Mouse (Mus musculus) heart, postnatal 0 days (tissue): ENCODE measurements around the gene Aloxe3. TPM values are rescaled to one million over a fixed set of nuclear protein-coding genes. Genes with fewer than 3 reads are reported as not detected.

ENCODE experiments used
- ATAC-seq: fragments of 200-750 bp; cut with Nextera tagmentation; 2 replicates; pipeline ENCODE4 v1.8.0; 2017; ENCODE audit warnings: low read depth, moderate number of reproducible peaks, moderate library complexity; ENCODE audit not compliant: insufficient read depth
- DNase-seq: peaks from one replicate; pipeline ENCODE4 v3.0.0-alpha.2; 2016; ENCODE audit warnings: low spot score
- H3K27ac ChIP-seq: fragments of 300-500 bp; sonication (generic); 2 replicates; pipeline ENCODE4 v1.5.1; 2014; ENCODE audit warnings: low read depth, mild to moderate bottlenecking
- H3K27me3 ChIP-seq: fragments of 300-500 bp; sonication (generic); 2 replicates; pipeline ENCODE4 v1.6.1; 2014; ENCODE audit warnings: low read length, mixed read lengths; ENCODE audit not compliant: control insufficient read depth, insufficient read depth
- H3K36me3 ChIP-seq: fragments of 300-500 bp; sonication (generic); replicated peaks from 2 replicates; pipeline ENCODE4 v1.6.1; 2014; ENCODE audit warnings: low read length, mixed read lengths; ENCODE audit not compliant: control insufficient read depth, insufficient read depth
- H3K4me1 ChIP-seq: fragments of 300-500 bp; sonication (generic); 2 replicates; pipeline ENCODE4 v1.6.1; 2014; ENCODE audit warnings: antibody characterized with exemption; ENCODE audit not compliant: control insufficient read depth, insufficient read depth
- H3K4me2 ChIP-seq: fragments of 300-500 bp; sonication (generic); 2 replicates; pipeline ENCODE4 v1.6.1; 2014; ENCODE audit warnings: low read depth, mild to moderate bottlenecking, low read length, moderate library complexity
- H3K4me3 ChIP-seq: fragments of 300-500 bp; sonication (generic); 2 replicates; pipeline ENCODE4 v1.5.1; 2014; ENCODE audit warnings: low read depth, low read length
- H3K9ac ChIP-seq: fragments of 300-500 bp; sonication (generic); replicated peaks from 2 replicates; pipeline ENCODE4 v1.6.1; 2014; ENCODE audit warnings: low read depth, low read length, mixed read lengths
- H3K9me3 ChIP-seq: fragments of 300-500 bp; sonication (generic); replicated peaks from 2 replicates; pipeline ENCODE4 v1.6.1; 2016; ENCODE audit warnings: low read length; ENCODE audit not compliant: control insufficient read depth
- CTCF ChIP-seq: IDR thresholded peaks from 2 replicates; pipeline ENCODE4 v1.5.1; 2016; ENCODE audit warnings: antibody characterized with exemption, control low read depth, low read depth
- EP300 ChIP-seq: IDR thresholded peaks from 2 replicates; pipeline ENCODE4 v1.6.1; 2016; ENCODE audit warnings: antibody characterized with exemption, low read depth
- WGBS: fragments of 180-500 bp; shearing (Covaris S2); extraction: QIAGEN DNeasy Blood & Tissue Kit; methylation state at CpG from one replicate; pipeline ENCODE4 v1.1.7; 2014; 5-methylcytosine and 5-hydroxymethylcytosine counted together
- polyA plus RNA-seq: library from polyadenylated mRNA; unstranded; fragments of >200 nt; fragmentation: Nextera tagmentation; extraction: Ambion mirVana; gene quantifications from 2 replicates; pipeline ENCODE4 v1.2.1, GENCODE M21; 2015
- total RNA-seq: library from RNA; depleted of rRNA; stranded (reverse); fragments of >200 nt; gene quantifications from 2 replicates; pipeline ENCODE4 v1.2.3, GENCODE M21; 2014; ENCODE audit warnings: low replicate concordance

Gene Aloxe3
- total and polyA plus RNA-seq, 2 experiments from 2014 or later = not detected

GRCm38 (mm10) chr11:69088103-69088855, 37.4 kb upstream of the Aloxe3 start, which contains the start of gene Vamp2:
Gene Vamp2 (plus strand): TSS chr11:69088490.
- Histone ChIP-seq H3K9ac (peak within 1 kb of the TSS; percentile 97), H3K27ac (peak within 1 kb of the TSS; percentile 98), H3K9me3 (no peaks in the 10 kb centered on the region), H3K36me3 (peaks cover 30% of the 10 kb centered on the region), H3K27me3 (no peaks in the 10 kb centered on the region), H3K4me1 (peaks cover 18% of the 10 kb centered on the region), H3K4me2 (peak within 1 kb of the TSS; percentile 89), H3K4me3 (peak within 1 kb of the TSS; percentile 93)
- WGBS = under 1% methylated on average over 67 of the region's 67 CpGs
- TF ChIP-seq EP300 (no peak; the same call in 1 of the 2 replicates), CTCF (no peak)
- ATAC-seq = peak; percentile 83
- peak; percentile 78 for DNase-seq

GRCm38 (mm10) chr11:69088856-69089615, 36.7 kb upstream of the Aloxe3 start:
- 8% methylated on average over 25 of the region's 25 CpGs for WGBS
- Histone ChIP-seq H3K9me3 (no peaks in the 10 kb centered on the region), H3K27me3 (no peaks in the 10 kb centered on the region), H3K4me2 (peak overlapping the region; percentile 89), H3K4me1 (peaks cover 18% of the 10 kb centered on the region), H3K4me3 (peak overlapping the region; percentile 93), H3K36me3 (peaks cover 30% of the 10 kb centered on the region), H3K27ac (peak overlapping the region; percentile 98), H3K9ac (peak overlapping the region; percentile 97)
- ATAC-seq (peak; percentile 11; the same call in 1 of the 2 replicates), DNase-seq (no peak)
- no peak for TF ChIP-seq CTCF
- TF ChIP-seq EP300 = no peak

GRCm38 (mm10) chr11:69089616-69090290, 35.9 kb upstream of the Aloxe3 start:
- Histone ChIP-seq H3K4me3 (peak overlapping the region; percentile 93), H3K4me1 (peaks cover 18% of the 10 kb centered on the region), H3K9me3 (no peaks in the 10 kb centered on the region), H3K9ac (peak overlapping the region; percentile 97), H3K4me2 (peak overlapping the region; percentile 89), H3K27ac (peak overlapping the region; percentile 98), H3K27me3 (no peaks in the 10 kb centered on the region), H3K36me3 (peaks cover 30% of the 10 kb centered on the region)
- no peak for DNase-seq
- TF ChIP-seq EP300 = no peak
- no peak for TF ChIP-seq CTCF
- no peak for ATAC-seq
- WGBS = 69% methylated on average over 12 of the region's 12 CpGs

GRCm38 (mm10) chr11:69090367-69090766, 35.3 kb upstream of the Aloxe3 start:
- Histone ChIP-seq H3K4me1 (peaks cover 18% of the 10 kb centered on the region), H3K4me3 (0 out of 2 replicates have a peak overlapping the region, but pooled peaks have one; percentile 93), H3K27me3 (no peaks in the 10 kb centered on the region), H3K9me3 (no peaks in the 10 kb centered on the region), H3K27ac (no peak overlapping the region), H3K36me3 (peaks cover 30% of the 10 kb centered on the region), H3K4me2 (peak overlapping the region; percentile 89), H3K9ac (peak overlapping the region; percentile 97; the same call in 1 of the 2 replicates)
- no peak for DNase-seq
- TF ChIP-seq CTCF = no peak
- TF ChIP-seq EP300 = no peak
- no peak for ATAC-seq
- WGBS = 52% methylated on average over 6 of the region's 6 CpGs
